Mouse (Mus musculus) layer of hippocampus, adult 2 months (tissue): Measurements from ENCODE around the gene Nr3c2. TPM values are rescaled to one million over a fixed set of nuclear protein-coding genes. Genes with fewer than 3 reads are reported as not detected.

ENCODE experiments used
- DNase-seq, 2 experiments: peaks; one replicate each; pipeline ENCODE4 v3.0.0; 2022; ENCODE audit warnings: low spot score in 2 of 2
- H3K27ac ChIP-seq: fragments of 200-600 bp; 2 replicates; pipeline ENCODE4 v1.8.1; 2022
- H3K4me3 ChIP-seq: fragments of 200-600 bp; 2 replicates; pipeline ENCODE4 v1.8.1; 2022; ENCODE audit warnings: mild to moderate bottlenecking
- CTCF ChIP-seq: fragments of 200-600 bp; conservative IDR thresholded peaks from 2 replicates; pipeline ENCODE4 v1.8.1; 2022; ENCODE audit warnings: antibody characterized with exemption, mild to moderate bottlenecking, moderate library complexity
- total RNA-seq, 2 experiments: library from RNA; stranded (reverse); gene quantifications; 2 replicates each; pipeline ENCODE4 v1.2.3; 2021

Nr3c2 gene
- total RNA-seq, 2 experiments from 2014 or later = 153 to 168 TPM

- TF ChIP-seq CTCF = no peak
- H3K4me3 ChIP-seq = no peak overlapping the region
Observed at GRCm38 (mm10) chr8:77046217-77046616, 147.0 kb downstream of the Nr3c2 start.

GRCm38 (mm10) chr8:77046731-77047130 is 147.5 kb downstream of the Nr3c2 start:
- no peak overlapping the region for H3K27ac ChIP-seq
- no peak overlapping the region for H3K4me3 ChIP-seq
- TF ChIP-seq CTCF = no peak
- no peak for DNase-seq

More at GRCm38 (mm10) chr8:77046217-77046616, 147.0 kb downstream of the Nr3c2 start:
- H3K27ac ChIP-seq = 0 out of 2 replicates have a peak overlapping the region, but pooled peaks have one; percentile 7
- DNase-seq = no peak

DNA sequence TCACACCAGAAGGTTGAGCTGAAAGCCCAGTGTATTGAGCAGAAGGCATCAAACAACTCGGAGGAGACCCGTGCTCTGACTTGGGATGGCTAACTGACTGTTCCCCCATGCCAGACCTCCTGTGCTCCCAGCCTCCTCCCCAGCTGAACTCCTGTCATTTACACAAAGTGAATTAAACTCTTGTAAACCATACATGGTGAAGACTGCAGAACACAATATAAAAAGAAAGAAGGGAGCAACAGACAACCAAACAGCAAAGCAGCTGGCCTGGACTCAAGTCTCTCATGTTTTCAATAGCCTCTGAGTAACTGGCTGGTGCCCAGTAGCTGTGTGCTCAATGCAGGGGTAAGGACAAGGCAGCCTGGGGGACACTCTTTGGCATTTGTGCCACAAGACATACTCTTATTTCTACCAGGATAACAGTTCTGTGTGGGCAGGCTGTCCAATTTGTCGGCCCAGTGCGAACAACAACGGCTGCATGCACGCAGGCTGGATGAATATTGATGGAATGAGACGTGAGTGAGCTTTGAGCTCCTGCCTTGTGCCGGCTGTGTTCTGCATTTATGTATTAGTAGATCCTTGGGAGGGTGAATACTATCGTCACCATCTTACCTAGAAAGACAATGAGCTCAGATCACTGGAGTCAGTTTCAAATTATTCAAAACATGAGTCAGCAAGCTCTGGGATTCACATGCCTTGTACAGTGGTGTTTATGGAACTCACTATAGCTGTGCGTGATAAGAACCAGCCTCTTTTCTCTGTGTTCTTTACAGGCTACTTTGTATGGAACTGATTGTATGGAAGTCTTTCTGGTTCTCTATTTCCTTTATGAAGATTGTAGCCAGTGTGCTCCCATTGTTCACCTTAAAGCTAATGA is 152.4 kb downstream of the Nr3c2 start:
- Histone ChIP-seq H3K27ac (peak overlapping the region; percentile 77), H3K4me3 (peak overlapping the region; percentile 21; the same call in 1 of the 2 replicates)
- no peak for TF ChIP-seq CTCF
- DNase-seq = peak in 1 of 2 experiments; percentile 20

DNA sequence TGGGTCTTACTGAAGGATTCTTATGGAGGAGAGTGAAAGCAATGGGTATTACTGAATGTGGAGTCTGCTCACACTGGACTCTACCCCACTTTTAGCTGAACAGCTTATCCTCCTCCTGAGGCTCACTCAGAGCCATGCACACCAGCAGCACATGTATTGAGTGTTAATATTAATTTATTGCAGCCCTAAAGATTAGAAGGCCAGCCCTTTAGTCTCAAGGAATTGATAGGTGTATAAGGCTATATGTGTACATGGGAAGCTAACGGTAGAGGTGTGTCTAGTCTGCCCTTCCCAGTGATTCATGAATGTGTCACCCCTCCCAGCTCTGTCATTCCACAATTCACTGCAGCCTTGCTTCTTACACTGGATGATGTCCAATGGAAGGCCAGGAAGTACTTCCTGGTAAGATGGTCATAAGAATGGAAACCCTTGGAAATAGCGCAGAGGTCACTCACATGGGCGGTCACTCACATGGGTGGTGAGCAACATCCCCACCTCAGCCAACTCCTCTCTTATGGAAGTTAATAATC is 156.3 kb downstream of the Nr3c2 start:
- no peak overlapping the region for H3K4me3 ChIP-seq
- TF ChIP-seq CTCF = no peak
- no peak for DNase-seq
- H3K27ac ChIP-seq = no peak overlapping the region

DNA sequence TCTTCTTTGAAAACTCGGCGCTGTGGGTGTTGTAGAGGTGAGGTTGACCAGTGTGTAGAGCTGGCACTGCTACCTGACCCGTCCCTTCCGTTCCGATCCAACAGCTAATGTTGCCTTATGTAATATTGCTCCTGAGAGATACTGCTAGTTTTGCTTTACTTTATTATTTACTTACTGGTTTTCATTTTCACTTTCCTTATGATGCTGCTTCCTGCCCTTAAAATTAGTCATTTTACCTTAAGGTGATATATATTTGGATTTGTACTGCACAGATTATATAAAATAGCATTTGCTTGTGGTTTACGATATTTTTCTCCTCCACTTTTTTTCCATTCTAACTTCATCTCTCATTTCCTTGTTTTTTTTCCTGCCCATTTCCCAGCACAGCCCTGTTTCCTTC is 157.6 kb downstream of the Nr3c2 start:
- TF ChIP-seq CTCF = no peak
- no peak overlapping the region for H3K27ac ChIP-seq
- DNase-seq = no peak
- H3K4me3 ChIP-seq = no peak overlapping the region

GRCm38 (mm10) chr8:77082687-77083086 is 183.4 kb downstream of the Nr3c2 start:
- DNase-seq = no peak
- Histone ChIP-seq H3K4me3 (no peak overlapping the region), H3K27ac (no peak overlapping the region)
- TF ChIP-seq CTCF = no peak

- no peak for TF ChIP-seq CTCF
- Histone ChIP-seq H3K4me3 (no peak overlapping the region), H3K27ac (peak overlapping the region; percentile 70; the same call in 1 of the 2 replicates)
- peak; percentile 35 to 44 for DNase-seq
Observed at GRCm38 (mm10) chr8:77086036-77086435, 186.8 kb downstream of the Nr3c2 start.

- no peak for DNase-seq
- TF ChIP-seq CTCF = no peak
- H3K27ac ChIP-seq = no peak overlapping the region; the same call in 1 of the 2 replicates
- H3K4me3 ChIP-seq = no peak overlapping the region
Observed at GRCm38 (mm10) chr8:77096721-77097120, 197.5 kb downstream of the Nr3c2 start.

GRCm38 (mm10) chr8:77098101-77098500 is 198.9 kb downstream of the Nr3c2 start:
- TF ChIP-seq CTCF = no peak
- no peak for DNase-seq
- H3K4me3 ChIP-seq = no peak overlapping the region
- H3K27ac ChIP-seq = peak overlapping the region; percentile 18; the same call in 1 of the 2 replicates

DNA sequence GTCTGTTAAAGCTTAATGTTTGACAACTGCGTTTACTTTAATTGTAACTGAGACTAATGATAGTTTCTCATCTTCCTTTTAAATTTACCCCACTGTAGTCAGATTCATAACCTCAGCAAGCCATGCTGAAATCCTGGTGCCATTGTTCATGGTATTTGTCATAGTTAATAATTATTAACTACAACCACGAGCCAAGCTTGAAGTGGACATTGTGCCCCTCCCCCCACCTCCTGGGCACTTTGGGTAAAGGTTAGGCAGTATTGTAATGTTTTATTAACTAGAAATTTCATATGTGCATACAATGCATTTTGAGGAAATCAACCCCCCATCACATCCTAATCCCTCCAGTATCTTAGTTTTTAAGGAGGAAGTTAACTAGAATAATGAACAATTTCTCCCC is 201.1 kb downstream of the Nr3c2 start:
- no peak overlapping the region for H3K27ac ChIP-seq
- no peak overlapping the region for H3K4me3 ChIP-seq
- no peak for TF ChIP-seq CTCF
- DNase-seq = no peak

DNA sequence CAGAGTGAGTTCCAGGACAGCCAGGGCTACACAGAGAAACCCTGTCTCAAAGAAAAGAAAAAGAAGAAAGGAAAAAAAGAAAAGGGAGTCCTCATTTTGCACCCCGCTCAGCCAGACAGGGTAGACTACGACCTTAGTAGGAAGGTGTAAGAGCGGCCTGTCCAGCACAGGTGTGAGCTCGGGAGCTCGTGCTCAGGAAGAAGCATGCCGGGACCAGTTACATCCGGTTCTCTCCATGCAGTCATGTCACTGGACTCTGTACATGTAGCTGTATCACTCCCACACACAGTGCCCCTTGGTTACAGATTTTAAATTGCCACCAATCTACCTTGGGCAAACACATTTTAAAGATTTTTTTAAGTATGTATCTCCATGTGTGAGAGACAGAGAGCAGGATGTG is 203.6 kb downstream of the Nr3c2 start:
- H3K4me3 ChIP-seq = no peak overlapping the region
- no peak overlapping the region for H3K27ac ChIP-seq
- TF ChIP-seq CTCF = no peak
- DNase-seq = no peak

GRCm38 (mm10) chr8:77112719-77113118 is 213.5 kb downstream of the Nr3c2 start:
- no peak overlapping the region for H3K4me3 ChIP-seq
- no peak for DNase-seq
- no peak overlapping the region for H3K27ac ChIP-seq
- TF ChIP-seq CTCF = no peak

- Histone ChIP-seq H3K27ac (peak overlapping the region; percentile 68), H3K4me3 (peak overlapping the region; percentile 6; the same call in 1 of the 2 replicates)
- peak in 1 of 2 experiments; percentile 34 for DNase-seq
- TF ChIP-seq CTCF = no peak
Observed at GRCm38 (mm10) chr8:77114769-77115168, 215.5 kb downstream of the Nr3c2 start.

DNA sequence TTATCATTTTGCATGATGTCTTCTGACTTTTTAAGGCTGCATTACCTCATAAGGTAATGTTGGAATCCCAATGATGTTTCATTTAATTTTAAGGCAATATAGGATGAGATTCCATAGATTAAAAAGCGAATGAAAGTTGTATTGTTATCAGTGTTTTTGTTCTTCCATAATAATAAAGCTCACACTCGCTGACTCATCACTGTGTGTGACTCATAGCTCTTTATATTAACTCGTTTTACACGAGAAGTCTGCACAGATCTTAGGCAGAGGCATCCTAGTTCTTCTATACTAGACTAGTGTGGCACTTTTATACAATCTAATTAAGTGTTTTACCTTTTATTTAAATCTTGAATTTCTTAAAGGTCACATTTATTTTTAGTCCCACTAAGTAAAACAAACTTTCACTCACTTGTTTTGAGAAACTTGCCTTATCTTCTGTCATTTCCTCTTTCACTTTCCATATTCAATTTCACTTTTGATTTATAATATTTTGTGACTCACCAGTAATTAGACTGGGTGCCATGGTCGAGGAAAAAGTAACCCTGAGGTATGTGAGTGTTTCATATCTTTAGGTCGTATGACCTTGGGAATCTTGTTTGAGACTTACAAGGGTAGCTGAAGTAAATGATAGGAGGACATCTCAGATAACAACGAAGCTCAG is 217.3 kb downstream of the Nr3c2 start:
- DNase-seq = no peak
- H3K27ac ChIP-seq = no peak overlapping the region
- no peak for TF ChIP-seq CTCF
- H3K4me3 ChIP-seq = no peak overlapping the region
